Mouse (Mus musculus) stomach, postnatal 0 days (tissue): ENCODE measurements around the gene Shisa2.

Experiments used
- CTCF ChIP-seq: IDR thresholded peaks from 2 replicates; pipeline ENCODE4 v1.5.1; 2016; ENCODE audit warnings: antibody characterized with exemption, low read depth, mild to moderate bottlenecking, moderate library complexity
- EP300 ChIP-seq: optimal IDR thresholded peaks from 2 replicates; pipeline ENCODE3; 2016; ENCODE audit warnings: antibody characterized with exemption

GRCm38 (mm10) chr14:59677598-59678003 lies 52.5 kb downstream of the Shisa2 start:
- TF ChIP-seq CTCF (no peak), EP300 (no peak)
